Mouse (Mus musculus) embryo, embryonic 10.5 days (tissue): ENCODE data around the gene Tbx10.

Source experiments
- DNase-seq: peaks from one replicate; pipeline ENCODE4 v3.0.0-alpha.2; 2015; ENCODE audit warnings: low spot score

The Tbx10 gene

DNA sequence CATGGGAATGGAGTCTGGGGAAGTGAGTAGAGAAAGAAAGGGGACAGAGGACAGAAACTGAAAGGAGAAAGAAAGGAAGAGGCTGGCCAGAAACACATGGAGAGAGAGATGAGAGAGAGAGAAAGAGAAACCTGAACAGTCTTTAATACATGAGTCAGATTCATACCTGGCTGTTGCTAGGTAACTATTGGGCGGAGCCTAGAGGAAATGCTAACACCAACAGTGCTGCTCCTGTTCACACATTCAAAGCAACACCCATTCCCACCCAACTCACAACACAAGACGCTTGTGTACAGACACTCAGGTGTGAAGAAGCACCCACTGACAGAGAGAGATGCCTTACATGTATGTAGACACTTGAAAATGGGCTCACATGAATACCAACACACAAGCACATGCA, 16.7 kb upstream of the Tbx10 start:
- DNase-seq, result no peak

DNA sequence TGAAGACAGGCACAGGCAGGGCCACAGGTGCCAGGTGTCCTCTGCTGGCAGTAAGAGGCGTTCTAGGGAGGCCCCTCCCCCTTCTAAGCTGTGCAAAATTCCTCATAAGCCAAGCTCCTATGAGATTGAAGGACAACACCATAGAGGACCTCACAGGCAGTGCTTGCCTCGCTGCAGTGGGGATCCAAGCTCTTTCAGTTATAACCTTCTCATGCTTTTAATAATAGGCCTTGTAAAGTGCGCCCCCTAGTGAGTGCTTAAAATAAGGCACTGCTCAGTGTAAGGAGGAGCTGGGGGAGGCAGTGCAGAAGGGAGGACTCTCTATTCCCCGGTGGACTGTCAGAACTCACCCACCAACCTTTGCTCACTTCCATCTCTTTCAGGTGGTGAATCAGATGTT, 12.2 kb upstream of the Tbx10 start:
- peak; percentile 94 for DNase-seq

DNA sequence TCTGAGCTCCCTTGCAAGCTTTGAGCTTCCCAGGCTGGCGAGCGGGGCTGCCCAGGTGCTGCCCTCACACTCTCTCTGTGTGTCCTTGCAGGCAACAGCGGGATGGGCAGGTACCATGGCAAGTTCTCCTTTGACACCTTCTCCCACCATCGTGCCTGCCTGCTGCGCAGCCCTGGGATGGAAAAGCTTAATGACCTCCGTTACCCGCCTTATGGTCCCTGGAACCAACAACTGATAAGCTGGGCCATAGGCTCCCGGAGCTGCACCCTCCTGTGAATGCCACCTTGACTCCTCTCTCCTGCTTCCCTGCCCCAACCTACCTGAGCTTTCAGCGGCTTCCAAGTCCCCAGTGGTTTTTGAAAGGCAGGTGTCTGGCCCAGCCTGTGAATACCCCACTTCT, 11.6 kb upstream of the Tbx10 start:
- DNase-seq, result no peak

DNA sequence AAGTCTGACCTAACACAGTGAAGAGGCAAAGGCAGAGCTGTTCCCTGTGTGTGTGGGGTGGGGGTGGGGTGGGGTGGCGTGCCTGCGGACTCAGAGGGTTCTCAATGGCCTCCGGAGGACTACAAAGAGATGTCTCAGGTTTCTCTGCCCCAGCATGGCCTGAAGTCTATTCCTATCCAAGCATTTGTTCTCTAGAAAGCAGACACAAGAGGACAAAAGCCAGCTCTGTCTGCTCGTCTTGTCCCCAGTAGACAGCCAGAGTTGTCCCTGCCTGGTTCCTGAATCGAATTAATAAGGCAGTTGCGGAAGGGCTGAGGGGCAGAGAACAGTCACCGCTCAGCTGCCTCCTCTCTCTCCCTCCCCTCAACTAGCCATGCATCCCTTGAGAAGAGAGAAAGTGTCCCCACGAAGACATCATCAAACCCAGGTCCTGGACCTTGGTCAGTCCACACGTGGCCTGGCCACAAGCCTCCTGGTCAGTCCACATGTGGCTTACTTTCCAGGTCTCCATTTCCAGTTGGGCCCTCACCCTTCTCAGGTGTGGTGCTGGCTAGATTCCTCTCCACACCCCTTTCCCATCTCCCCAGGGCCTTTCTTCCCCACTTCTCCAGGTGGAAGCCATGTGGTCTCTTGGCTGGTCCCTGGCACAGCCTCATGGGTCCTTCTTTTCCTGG, 8.9 kb upstream of the Tbx10 start:
- peak; percentile 54 for DNase-seq

DNA sequence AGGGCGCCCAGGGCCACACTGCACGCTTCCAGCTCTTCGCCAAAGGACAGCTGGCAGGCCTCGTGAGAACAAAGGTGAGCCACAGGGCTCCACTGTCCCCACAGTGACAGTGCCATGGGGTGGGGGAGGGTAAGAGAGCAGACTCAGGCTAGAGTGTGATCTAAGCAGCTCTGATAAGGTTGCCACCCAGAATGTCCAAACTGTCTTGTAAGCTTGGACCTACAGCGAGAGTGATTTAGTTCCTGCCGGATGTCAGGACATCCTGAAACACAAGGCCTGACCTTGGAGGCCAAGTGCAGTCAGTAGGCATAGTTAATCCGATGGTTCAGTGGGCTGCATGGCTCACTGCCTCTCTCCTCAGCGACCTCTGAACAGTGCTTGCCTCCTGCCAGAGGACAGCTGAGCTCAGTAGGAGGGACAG, 7.3 kb upstream of the Tbx10 start:
- DNase-seq, result peak; percentile 68

DNA sequence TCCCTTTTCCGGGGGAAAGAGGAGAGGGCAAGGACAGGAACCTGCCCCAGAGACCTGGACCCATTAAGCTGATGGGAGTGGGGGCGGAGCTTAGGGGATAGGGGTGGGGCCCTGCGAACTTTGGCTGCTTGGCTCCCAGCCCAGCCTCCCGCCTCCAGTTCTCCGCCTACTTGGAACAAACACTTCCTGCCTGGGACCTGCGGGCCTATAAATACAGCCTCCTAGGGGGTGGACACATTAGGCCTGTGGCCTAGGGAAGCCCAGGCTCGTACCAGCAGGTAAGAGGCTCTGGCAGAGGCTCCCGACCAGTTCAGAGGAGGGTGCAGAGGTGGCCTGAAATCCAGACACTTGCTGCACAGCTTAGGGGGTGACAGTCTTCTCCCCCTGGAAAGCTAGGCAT, 6.2 kb upstream of the Tbx10 start, which contains the start of gene Acy3:
Acy3 (plus strand) TSS at position 237 of the 400 bp plus-strand sequence.
- peak; percentile 70 for DNase-seq

DNA sequence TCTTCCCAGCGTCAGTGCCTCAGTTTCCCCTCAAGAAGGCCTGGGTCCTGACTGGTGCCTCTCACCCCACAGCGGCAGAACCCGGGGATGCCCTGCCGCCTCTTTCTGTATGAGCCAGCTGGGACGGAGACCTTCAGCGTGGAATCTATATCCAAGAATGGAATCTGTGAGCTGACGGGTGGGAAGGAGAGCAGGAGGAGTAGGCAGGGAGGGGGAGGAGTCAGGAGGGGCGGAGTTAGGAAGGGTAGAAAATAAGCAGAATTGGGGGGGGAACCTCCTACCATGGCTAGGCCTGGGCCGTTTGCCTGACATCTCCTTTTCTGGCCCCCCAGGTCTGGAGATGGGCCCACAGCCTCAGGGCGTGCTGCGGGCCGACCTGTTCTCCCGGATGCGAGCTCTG, 4.5 kb upstream of the Tbx10 start:
- DNase-seq, result no peak

DNA sequence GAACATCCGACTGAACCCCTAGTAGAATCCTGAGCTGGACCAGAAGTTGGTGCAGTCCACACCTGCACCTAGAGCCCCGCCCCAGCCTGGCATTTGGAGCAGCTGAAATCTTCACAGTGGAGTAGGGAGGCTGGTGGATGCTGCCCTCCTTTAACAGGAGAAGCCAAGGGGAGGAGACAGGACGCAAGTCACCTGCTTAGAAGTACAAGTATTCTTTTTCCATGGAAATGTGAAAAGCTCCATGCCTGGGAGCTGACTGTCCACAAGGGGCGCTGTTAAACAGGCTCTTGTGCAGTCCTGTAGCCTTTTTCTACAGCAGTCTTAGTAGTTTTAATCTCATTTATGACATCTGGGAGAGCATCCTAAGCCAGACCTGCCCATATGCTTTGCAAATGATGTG, 3.8 kb upstream of the Tbx10 start:
- DNase-seq, result no peak

DNA sequence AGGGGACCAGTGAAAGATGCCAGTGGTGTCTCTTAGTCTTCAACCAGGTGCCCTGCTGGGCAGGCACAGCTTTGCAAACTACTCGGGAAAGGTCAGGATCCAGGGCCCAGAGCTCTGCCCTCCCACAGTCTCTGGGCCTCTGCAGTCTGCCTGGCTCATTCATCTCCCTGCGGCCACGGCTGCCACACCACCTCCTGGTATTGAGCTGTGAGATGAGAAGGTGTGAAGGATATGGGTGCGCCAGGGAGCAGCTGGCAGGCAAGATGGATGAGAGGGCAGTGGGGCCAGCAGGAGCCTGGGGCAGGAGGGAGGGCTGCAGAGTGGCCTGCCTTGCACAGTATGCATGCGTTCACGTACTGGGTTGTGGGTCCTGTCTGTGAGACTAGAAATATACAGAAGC, 1.7 kb upstream of the Tbx10 start:
- DNase-seq, result no peak

DNA sequence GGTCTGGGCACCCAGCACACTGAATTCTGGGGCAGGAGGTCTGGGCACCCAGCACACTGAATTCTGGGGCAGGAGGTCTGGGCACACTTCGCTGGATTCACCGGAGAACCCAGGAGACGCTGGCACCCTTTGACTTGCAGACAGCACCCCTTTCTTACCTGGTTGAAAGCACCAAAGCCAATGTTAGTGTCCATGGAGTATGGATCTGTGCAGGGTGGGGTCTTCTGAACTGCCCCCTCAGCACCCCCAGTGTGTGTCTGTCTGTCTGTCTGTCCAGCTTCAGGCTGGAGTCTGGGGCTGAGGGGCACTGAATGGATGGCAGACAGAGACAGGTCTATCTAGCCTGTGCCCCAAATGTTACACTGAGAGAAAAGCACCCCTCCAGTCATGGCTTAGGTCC, 990 bp upstream of the Tbx10 start:
- DNase-seq, result no peak

DNA sequence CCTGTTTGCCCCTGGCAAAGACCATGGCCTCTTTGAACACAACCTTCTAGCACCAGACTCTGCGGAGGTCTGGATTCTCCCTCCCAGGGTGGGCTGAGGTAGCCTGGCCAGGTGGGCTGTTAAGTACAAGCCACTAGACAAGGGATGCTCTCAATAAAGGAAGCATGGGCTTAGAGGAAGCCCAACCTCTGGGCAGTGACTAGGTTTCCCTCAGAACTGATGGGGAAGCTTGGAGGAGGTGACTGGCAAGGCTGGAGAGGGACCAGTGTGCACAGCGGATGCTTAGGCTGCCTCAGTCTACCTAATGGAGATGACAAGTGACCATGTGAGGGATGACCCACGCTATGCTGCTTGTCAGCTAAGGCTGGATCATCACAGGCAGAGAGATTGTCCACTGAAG, 586 bp upstream of the Tbx10 start:
- DNase-seq, result no peak

DNA sequence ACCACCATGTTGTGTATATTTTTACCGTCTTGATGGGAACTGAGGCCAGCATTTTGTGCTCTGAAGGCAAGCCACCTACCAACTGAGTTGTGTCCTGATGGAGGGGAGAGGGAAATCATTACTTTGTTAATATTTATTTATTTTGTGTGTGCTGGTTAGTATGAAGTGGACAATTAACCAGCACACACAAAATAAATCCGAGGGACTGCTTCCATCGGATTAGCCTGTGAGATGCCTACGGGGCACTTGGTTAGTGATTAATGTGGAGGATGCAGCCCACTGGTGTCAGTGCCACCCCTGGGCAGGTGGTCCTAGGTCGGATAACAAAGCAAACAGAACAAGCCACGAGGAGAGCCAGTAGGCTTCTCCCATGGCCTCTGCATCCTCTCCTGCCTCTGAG, 2.4 kb downstream of the Tbx10 start:
- DNase-seq, result no peak

DNA sequence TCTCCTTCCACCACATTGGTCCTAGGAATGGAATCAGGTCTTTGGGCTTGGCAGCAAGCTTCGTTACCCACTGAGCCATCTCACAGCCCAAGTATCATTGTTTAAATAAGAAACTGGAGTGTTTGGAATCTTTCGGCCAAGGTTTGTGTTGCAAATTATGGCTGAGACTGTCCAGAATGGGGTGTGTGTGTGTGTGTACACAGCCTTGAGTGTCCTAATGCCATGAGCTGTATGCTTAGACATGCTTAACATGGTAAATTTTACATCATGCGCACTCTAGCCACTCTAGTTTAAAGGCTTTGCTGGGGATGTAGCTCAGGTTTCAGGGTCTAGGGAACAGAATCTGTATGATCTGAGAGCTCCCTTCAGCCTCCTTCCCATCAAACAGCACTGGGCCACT, 3.0 kb downstream of the Tbx10 start:
- DNase-seq, result no peak

DNA sequence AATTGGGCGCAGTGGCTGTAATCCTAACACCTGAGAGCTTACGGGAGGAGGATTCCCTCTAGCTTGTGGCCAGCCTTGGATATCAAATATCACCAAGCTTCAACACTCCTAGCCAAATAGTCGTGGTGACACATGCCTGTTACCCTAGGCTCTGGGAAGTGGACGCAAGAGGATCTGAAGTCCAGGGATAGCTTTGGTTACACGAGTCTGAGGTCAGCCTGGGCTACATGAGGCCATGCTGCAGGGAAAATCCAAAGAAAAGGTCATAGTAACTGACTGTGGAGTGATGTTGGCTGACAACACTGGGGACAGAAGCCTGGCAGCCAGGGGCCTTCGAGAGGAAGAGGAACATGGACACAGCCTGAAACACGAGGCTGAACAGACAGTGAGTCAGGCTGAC, 3.6 kb downstream of the Tbx10 start:
- no peak for DNase-seq

DNA sequence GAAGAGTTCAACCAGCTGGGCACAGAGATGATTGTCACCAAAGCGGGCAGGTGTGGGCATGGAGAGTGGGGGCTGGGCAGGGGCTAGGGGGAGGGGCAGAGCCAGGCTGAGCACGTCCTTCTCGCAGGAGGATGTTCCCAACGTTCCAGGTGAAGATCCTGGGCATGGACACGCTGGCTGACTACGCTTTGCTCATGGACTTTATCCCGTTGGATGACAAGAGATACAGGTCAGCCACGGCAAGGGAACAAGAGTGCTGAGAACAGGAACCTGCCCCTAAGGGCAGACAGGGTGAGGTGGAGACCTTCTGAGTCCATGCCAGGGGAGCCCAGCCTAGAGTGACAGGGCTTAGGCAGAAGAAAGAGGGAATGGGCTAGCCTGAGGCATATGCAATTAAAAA, 4.2 kb downstream of the Tbx10 start:
- no peak for DNase-seq

DNA sequence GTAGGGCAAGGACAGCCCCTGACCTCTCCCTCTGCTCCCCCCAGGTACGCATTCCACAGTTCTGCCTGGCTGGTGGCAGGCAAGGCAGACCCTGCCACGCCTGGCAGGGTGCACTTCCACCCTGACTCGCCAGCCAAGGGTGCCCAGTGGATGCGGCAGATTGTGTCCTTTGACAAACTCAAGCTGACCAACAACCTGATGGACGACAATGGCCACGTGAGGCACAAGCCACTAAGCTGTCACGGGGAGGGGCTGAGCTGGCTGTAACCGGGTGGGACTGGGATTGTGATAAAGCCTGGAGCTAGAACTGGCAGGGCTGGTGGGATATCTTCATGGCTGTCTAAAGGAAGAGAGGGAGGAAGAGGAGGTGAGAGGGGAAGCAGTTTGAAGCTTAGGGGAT, 4.7 kb downstream of the Tbx10 start:
- DNase-seq, result no peak

DNA sequence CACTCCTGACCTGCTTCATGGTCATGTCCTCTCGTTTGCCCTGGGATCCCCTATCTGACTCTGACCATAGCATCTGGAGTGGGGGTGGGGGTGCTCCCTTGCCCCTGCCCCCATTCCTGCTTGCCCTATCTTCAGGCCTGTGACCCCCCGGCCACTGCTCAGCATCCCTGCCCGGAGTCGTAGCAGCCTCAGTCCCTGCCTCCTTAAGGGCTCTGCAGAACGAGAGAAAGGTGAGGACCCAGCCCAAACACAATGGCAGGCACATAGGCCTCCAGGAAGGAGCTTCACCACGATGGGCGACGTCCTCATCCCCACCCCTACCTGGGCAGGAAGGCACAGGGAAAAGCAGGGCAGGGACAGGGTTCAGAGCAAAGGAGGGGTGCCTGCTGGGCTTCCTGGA, 5.8 kb downstream of the Tbx10 start:
- no peak for DNase-seq

DNA sequence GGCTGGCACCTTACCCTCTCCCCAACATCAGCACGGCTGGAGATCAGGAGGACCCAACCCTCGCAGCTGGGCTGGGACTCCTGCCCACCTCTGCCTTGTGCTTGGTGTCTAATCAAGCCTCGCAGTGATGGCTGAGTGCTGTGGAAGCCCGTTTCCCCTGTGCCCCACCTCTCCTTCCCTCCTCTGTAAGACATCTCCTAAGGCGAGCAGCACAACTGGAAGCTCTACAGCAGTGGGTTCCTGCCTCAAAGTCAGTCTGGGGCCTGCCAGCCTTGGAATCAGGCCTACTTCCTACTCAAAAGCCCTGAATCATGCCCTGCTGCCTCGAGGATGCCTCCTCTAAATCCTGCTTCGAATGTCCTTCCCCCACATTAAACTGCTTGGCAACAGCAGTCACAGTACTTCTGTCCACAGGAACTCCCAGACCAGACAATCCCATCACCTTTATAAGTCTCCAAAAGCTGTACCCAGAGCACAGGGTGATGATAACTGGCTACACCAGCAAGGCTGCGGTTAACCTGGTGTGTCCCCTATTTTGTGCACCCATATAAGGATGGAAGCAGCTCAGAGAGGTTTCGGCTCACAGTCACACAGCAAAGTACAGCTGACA, 6.7 kb downstream of the Tbx10 start:
- no peak for DNase-seq

DNA sequence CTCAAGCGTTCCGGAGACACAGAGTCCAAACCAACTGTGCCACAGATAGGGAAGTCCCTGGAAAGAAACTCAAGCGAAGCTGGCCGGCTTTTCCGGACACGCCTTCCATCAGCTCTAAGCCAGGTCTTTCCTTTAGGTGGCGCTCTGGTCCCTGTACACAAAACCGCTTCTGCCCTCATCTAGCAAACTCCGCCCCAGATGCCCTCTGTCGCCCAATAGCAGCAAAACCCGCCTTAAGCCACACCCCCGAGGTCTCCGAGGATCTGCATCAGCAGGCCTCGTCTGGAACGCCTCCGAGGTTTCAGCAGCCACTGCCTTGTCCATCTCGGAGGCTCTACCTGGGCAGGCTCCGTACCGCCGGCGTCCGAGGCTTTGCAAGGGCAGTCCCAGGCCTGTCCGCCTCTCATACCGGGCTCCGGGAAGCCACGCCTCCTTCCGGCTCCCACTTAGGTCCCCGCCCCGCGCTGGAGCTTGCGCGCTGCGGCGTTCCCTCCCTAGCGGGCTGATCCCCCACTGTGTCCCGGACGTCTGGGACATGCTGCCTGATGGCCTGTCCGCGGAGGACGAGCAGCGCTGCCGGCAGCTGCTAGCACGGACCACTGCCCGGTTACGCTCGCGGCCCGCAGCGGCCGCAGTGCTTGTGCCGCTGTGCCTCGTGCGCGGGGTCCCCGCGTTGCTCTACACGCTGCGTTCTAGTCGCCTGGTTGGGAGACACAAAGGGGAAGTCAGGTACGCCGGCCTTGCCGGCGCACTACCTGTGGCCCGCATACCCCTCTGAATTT, 7.8 kb downstream of the Tbx10 start, which contains the start of the genes Nudt8 and Gm49405:
Nudt8 (plus strand) TSS at position 462 of the 782 bp plus-strand sequence.
Gm49405 (plus strand) TSS at position 508 of the 782 bp plus-strand sequence.
- peak; percentile 99 for DNase-seq

DNA sequence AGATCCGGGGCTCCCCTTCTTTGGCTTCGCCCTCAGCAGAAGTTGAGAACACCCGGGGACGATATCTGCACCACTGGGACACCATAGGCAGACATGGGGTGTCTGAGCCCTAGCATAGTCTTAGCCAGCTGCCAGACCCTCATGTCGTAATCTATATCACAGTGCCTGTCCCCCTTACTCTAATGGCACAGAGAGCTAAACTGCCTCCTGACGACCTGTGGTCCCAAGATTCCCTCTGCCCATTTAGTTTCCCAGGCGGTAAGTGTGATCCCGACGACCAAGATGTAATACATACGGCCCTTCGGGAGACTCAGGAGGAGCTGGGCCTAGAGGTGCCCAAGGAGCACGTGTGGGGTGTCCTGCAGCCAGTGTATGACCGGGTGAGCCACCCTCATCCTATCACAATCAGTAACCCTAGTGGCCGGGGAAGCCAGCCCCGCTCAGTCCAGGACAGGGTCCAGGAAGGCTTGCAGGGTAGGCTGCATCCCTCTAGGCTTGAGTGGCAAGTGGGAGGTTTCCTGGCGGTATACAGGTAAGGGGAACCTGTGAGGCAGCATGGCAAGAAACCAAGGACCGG, 8.5 kb downstream of the Tbx10 start:
- DNase-seq, result peak; percentile 37

DNA sequence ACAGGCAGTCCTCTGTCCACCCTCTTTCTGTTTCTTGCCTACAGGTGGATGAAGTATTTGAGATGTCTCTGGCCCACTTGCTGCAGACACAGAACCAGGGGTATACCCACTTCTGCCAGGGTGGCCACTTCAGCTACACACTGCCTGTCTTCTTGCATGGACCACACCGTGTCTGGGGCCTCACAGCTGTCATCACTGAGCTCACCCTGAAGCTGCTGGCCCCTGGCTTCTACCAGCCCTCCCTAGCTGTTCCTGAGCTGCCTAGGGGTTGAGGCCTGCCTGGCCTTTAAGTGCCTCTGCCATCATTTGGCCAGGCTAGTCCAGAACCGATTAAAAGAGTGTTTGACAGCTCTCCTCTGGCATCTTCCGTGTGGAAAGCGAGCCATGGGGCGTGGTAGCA, 9.2 kb downstream of the Tbx10 start:
- DNase-seq, result no peak

DNA sequence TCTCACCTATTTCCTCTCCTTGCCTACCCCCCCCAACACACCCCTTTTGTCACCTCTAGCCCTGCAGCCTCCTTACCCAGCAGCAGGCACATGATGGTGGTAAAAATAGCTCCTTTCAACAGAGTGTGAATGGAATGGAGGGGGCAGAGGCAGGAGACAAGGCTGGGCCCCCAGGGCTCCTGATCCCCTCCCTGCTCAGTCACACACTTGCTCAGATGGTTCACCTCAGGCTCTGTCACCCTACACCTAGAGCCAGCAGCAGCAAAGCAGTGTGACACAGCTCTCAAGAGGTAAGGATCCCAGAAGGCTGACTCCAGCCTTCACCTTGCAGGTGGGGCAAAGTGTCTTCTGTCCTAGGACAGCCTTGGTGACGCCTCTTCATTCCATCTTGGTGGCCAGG, 10.6 kb downstream of the Tbx10 start, which contains the start of gene Doc2g:
Doc2g (plus strand) TSS at position 202 of the 400 bp plus-strand sequence.
- no peak for DNase-seq

DNA sequence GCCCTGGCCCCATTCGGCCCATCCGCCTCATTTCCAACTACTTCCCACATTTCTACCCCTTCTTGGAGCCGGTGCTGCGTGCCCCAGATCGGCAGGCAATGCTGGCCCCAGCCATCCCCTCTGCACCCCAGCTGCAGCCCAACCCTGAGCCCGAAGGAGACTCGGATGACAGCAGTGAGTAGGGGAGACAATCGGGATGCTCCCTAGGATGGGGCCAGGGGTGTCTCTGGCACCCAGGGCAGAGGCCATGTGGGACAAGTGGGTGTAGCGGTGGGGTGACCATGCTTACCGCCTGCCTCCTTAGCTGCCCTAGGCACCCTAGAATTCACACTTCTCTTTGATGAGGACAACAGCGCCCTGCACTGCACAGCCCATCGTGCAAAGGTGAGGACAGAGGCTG, 11.1 kb downstream of the Tbx10 start:
- no peak for DNase-seq
